Mouse (Mus musculus) forebrain, embryonic 13.5 days (tissue): ENCODE measurements around the gene Atp6v0c. TPM values are rescaled to one million over a fixed set of nuclear protein-coding genes. Genes with fewer than 3 reads are reported as not detected.
"Not testable (repeated sequence)": the region's sequence is repeated elsewhere in the genome, so short reads cannot be mapped to it uniquely, and the experiment has no call there.

Experiments
- ATAC-seq: fragments of 200-750 bp; cut with Nextera tagmentation; 2 replicates; pipeline ENCODE4 v1.8.0; 2017
- H3K27ac ChIP-seq: fragments of 300-500 bp; sonication (generic); 2 replicates; pipeline ENCODE4 v1.5.1; 2015; ENCODE audit warnings: inconsistent platforms, mild to moderate bottlenecking, moderate library complexity
- H3K27me3 ChIP-seq: fragments of 300-500 bp; sonication (generic); 2 replicates; pipeline ENCODE4 v1.6.1; 2015; ENCODE audit warnings: mild to moderate bottlenecking, inconsistent platforms
- H3K36me3 ChIP-seq: fragments of 300-500 bp; sonication (generic); 2 replicates; pipeline ENCODE4 v1.6.1; 2015; ENCODE audit warnings: mild to moderate bottlenecking, inconsistent platforms; ENCODE audit not compliant: poor library complexity, severe bottlenecking
- H3K4me1 ChIP-seq: fragments of 300-500 bp; sonication (generic); 2 replicates; pipeline ENCODE4 v1.6.1; 2015; ENCODE audit warnings: inconsistent platforms
- H3K4me2 ChIP-seq: fragments of 300-500 bp; sonication (generic); 2 replicates; pipeline ENCODE4 v1.6.1; 2015; ENCODE audit warnings: inconsistent platforms, mild to moderate bottlenecking, moderate library complexity
- H3K4me3 ChIP-seq: fragments of 300-500 bp; sonication (generic); 2 replicates; pipeline ENCODE4 v1.5.1; 2015; ENCODE audit warnings: mild to moderate bottlenecking, inconsistent platforms
- H3K9ac ChIP-seq: fragments of 300-500 bp; sonication (generic); 2 replicates; pipeline ENCODE4 v1.6.1; 2015; ENCODE audit warnings: mild to moderate bottlenecking, inconsistent platforms
- H3K9me3 ChIP-seq: fragments of 300-500 bp; sonication (generic); replicated peaks from 2 replicates; pipeline ENCODE4 v1.6.1; 2016; ENCODE audit warnings: inconsistent platforms
- WGBS: fragments of 180-500 bp; shearing (Covaris S2); methylation state at CpG from one replicate; pipeline ENCODE4 v1.1.7; 2015; 5-methylcytosine and 5-hydroxymethylcytosine counted together
- polyA plus RNA-seq: library from polyadenylated mRNA; unstranded; fragments of >200 nt; fragmentation: Nextera tagmentation; extraction: Ambion mirVana; gene quantifications from 2 replicates; pipeline ENCODE4 v1.2.1, GENCODE M21; 2015

Atp6v0c gene
- polyA plus RNA-seq, 1 experiment from 2014 or later = 602 TPM

GRCm38 (mm10) chr17:24129246-24129645 is 40.3 kb downstream of the Atp6v0c start:
- 94% methylated on average over 4 of the region's 4 CpGs for WGBS
- H3K9ac ChIP-seq, H3K36me3 ChIP-seq, H3K27me3 ChIP-seq, H3K9me3 ChIP-seq, H3K4me2 ChIP-seq, H3K4me1 ChIP-seq, H3K27ac ChIP-seq, H3K4me3 ChIP-seq, ATAC-seq: not testable (repeated sequence)

- ATAC-seq = no peak
- no peak overlapping the region for H3K4me3 ChIP-seq
- no peaks in the 10 kb centered on the region for H3K9me3 ChIP-seq
- no peak overlapping the region for H3K4me2 ChIP-seq
- no peaks in the 10 kb centered on the region for H3K36me3 ChIP-seq
- WGBS = 93% methylated on average over 1 of the region's 1 CpGs
- H3K9ac ChIP-seq = no peak overlapping the region
- H3K27ac ChIP-seq = no peak overlapping the region
- H3K27me3 ChIP-seq = no peaks in the 10 kb centered on the region
- H3K4me1 ChIP-seq = no peaks in the 10 kb centered on the region
Observed at GRCm38 (mm10) chr17:24127592-24127991, 41.9 kb downstream of the Atp6v0c start.

- Histone ChIP-seq H3K36me3 (no peaks in the 10 kb centered on the region), H3K9ac (no peak overlapping the region), H3K4me1 (no peaks in the 10 kb centered on the region), H3K27ac (no peak overlapping the region), H3K9me3 (no peaks in the 10 kb centered on the region), H3K27me3 (no peaks in the 10 kb centered on the region), H3K4me3 (no peak overlapping the region), H3K4me2 (no peak overlapping the region)
- 87% methylated on average over 3 of the region's 3 CpGs for WGBS
- ATAC-seq = no peak
Observed at GRCm38 (mm10) chr17:24126801-24127200, 42.7 kb downstream of the Atp6v0c start.

GRCm38 (mm10) chr17:24119446-24119845 is 50.1 kb downstream of the Atp6v0c start:
- no peak for ATAC-seq
- Histone ChIP-seq H3K9ac (no peak overlapping the region), H3K4me1 (peaks cover 5% of the 10 kb centered on the region), H3K4me2 (no peak overlapping the region), H3K9me3 (no peaks in the 10 kb centered on the region), H3K36me3 (no peaks in the 10 kb centered on the region), H3K27me3 (no peaks in the 10 kb centered on the region), H3K27ac (no peak overlapping the region), H3K4me3 (no peak overlapping the region)
- WGBS = 89% methylated on average over 3 of the region's 3 CpGs

Other genes starting within 250 kb of the Atp6v0c start
- gene Sbp, start 228.0 kb downstream of the Atp6v0c start, polyA plus RNA-seq = not detected in 2 replicates
- not detected in 2 replicates for gene Sbpl, start 214.4 kb downstream of the Atp6v0c start, polyA plus RNA-seq
- not detected in 2 replicates for gene Prss30, start 189.1 kb downstream of the Atp6v0c start, polyA plus RNA-seq
- gene Prss22, start 171.6 kb downstream of the Atp6v0c start, polyA plus RNA-seq = not detected in 2 replicates
- 0.19 and 0.26 TPM in 2 replicates for gene Prss27, start 131.6 kb downstream of the Atp6v0c start, polyA plus RNA-seq
- 85.4 and 88.6 TPM in 2 replicates for gene Kctd5, start 96.2 kb downstream of the Atp6v0c start, polyA plus RNA-seq
- 49.7 and 54.1 TPM in 2 replicates for gene Pdpk1, start 18.8 kb downstream of the Atp6v0c start, polyA plus RNA-seq
- gene Amdhd2, start 5.9 kb downstream of the Atp6v0c start, polyA plus RNA-seq = 30.1 and 31.8 TPM in 2 replicates
- 10.6 and 12.2 TPM in 2 replicates for gene Tbc1d24, start 35.9 kb upstream of the Atp6v0c start, polyA plus RNA-seq
- gene Ntn3, start 39.8 kb upstream of the Atp6v0c start, polyA plus RNA-seq = 2.4 and 2.9 TPM in 2 replicates
- 14.8 and 15.4 TPM in 2 replicates for gene Tedc2, start 51.1 kb upstream of the Atp6v0c start, polyA plus RNA-seq
- gene Ccnf, start 81.8 kb upstream of the Atp6v0c start, polyA plus RNA-seq = 60.2 and 66.1 TPM in 2 replicates
- 0.06 TPM in 1 of 2 replicates, not detected in the other for gene Abca17, start 181.4 kb upstream of the Atp6v0c start, polyA plus RNA-seq
- gene Abca3, start 182.2 kb upstream of the Atp6v0c start, polyA plus RNA-seq = 14.7 and 16.4 TPM in 2 replicates
- gene Rnps1, start 244.9 kb upstream of the Atp6v0c start, polyA plus RNA-seq = 367 and 402 TPM in 2 replicates